Mouse (Mus musculus) forebrain, embryonic 16.5 days (tissue): ENCODE data around the gene Gm45716. TPM values are rescaled to one million over a fixed set of nuclear protein-coding genes. Genes with fewer than 3 reads are reported as not detected.
A peak's percentile ranks its signal among the peaks of the same experiment; 100 is the strongest.

Source experiments
- ATAC-seq: fragments of 200-750 bp; cut with Nextera tagmentation; 2 replicates; pipeline ENCODE4 v1.8.0; 2017; ENCODE audit warnings: mild to moderate bottlenecking, moderate library complexity
- H3K27ac ChIP-seq: fragments of 300-500 bp; sonication (generic); 2 replicates; pipeline ENCODE4 v1.5.1; 2014; ENCODE audit warnings: low read length, control low read depth
- H3K27me3 ChIP-seq: fragments of 300-500 bp; sonication (generic); replicated peaks from 2 replicates; pipeline ENCODE4 v1.6.1; 2014; ENCODE audit warnings: low read length; ENCODE audit not compliant: control insufficient read depth, insufficient read depth
- H3K36me3 ChIP-seq: fragments of 300-500 bp; sonication (generic); 2 replicates; pipeline ENCODE4 v1.6.1; 2014; ENCODE audit not compliant: control insufficient read depth, insufficient read depth
- H3K4me1 ChIP-seq: fragments of 300-500 bp; sonication (generic); replicated peaks from 2 replicates; pipeline ENCODE4 v1.6.1; 2014; ENCODE audit warnings: low read length; ENCODE audit not compliant: control insufficient read depth, insufficient read depth
- H3K4me2 ChIP-seq: fragments of 300-500 bp; sonication (generic); 2 replicates; pipeline ENCODE4 v1.6.1; 2014; ENCODE audit warnings: mild to moderate bottlenecking, low read length, control low read depth
- H3K4me3 ChIP-seq: fragments of 300-500 bp; sonication (generic); replicated peaks from 2 replicates; pipeline ENCODE4 v1.5.1; 2014; ENCODE audit warnings: mild to moderate bottlenecking, low read length, control low read depth
- H3K9ac ChIP-seq: fragments of 300-500 bp; sonication (generic); replicated peaks from 2 replicates; pipeline ENCODE4 v1.6.1; 2014; ENCODE audit warnings: low read depth, low read length, control low read depth
- H3K9me3 ChIP-seq: fragments of 300-500 bp; sonication (generic); 2 replicates; pipeline ENCODE4 v1.6.1; 2016; ENCODE audit warnings: low read length; ENCODE audit not compliant: control insufficient read depth
- WGBS: fragments of 180-500 bp; shearing (Covaris S2); extraction: QIAGEN DNeasy Blood & Tissue Kit; methylation state at CpG from one replicate; pipeline ENCODE4 v1.1.7; 2014; 5-methylcytosine and 5-hydroxymethylcytosine counted together
- polyA plus RNA-seq: library from polyadenylated mRNA; unstranded; fragments of >200 nt; fragmentation: Nextera tagmentation; extraction: Ambion mirVana; gene quantifications from 2 replicates; pipeline ENCODE4 v1.2.1, GENCODE M21; 2015

Gm45716 gene
- polyA plus RNA-seq, 1 experiment from 2014 or later = 18.0 TPM

- H3K27me3 ChIP-seq = no peaks in the 10 kb centered on the region
- H3K36me3 ChIP-seq = no peaks in the 10 kb centered on the region
- ATAC-seq = peak; percentile 98
- H3K9ac ChIP-seq = peak overlapping the region; percentile 49
- no peaks in the 10 kb centered on the region for H3K4me1 ChIP-seq
- H3K27ac ChIP-seq = no peak overlapping the region
- under 1% methylated on average over 7 of the region's 7 CpGs for WGBS
- H3K4me3 ChIP-seq = peak overlapping the region; percentile 36
- peak overlapping the region; percentile 51 for H3K4me2 ChIP-seq
- H3K9me3 ChIP-seq = no peaks in the 10 kb centered on the region
Observed at GRCm38 (mm10) chr11:90170014-90170320, 17.5 kb upstream of the Gm45716 start.

GRCm38 (mm10) chr11:90172331-90172730 is 15.2 kb upstream of the Gm45716 start:
- Histone ChIP-seq H3K9ac (no peak overlapping the region), H3K9me3 (no peaks in the 10 kb centered on the region), H3K4me3 (no peak overlapping the region), H3K27me3 (no peaks in the 10 kb centered on the region), H3K27ac (no peak overlapping the region), H3K4me1 (no peaks in the 10 kb centered on the region), H3K4me2 (no peak overlapping the region), H3K36me3 (no peaks in the 10 kb centered on the region)
- 79% methylated on average over 6 of the region's 6 CpGs for WGBS
- ATAC-seq = no peak

GRCm38 (mm10) chr11:90175634-90176300 is 11.7 kb upstream of the Gm45716 start:
- no peaks in the 10 kb centered on the region for H3K9me3 ChIP-seq
- H3K4me3 ChIP-seq = no peak overlapping the region
- H3K4me1 ChIP-seq = no peaks in the 10 kb centered on the region
- WGBS = 73% methylated on average over 14 of the region's 14 CpGs
- H3K27ac ChIP-seq = peak overlapping the region; percentile 10; the same call in 1 of the 2 replicates
- no peak overlapping the region for H3K4me2 ChIP-seq
- H3K27me3 ChIP-seq = no peaks in the 10 kb centered on the region
- peak; percentile 71 for ATAC-seq
- H3K9ac ChIP-seq = no peak overlapping the region
- no peaks in the 10 kb centered on the region for H3K36me3 ChIP-seq

GRCm38 (mm10) chr11:90177389-90177788 is 10.1 kb upstream of the Gm45716 start:
- Histone ChIP-seq H3K27me3 (no peaks in the 10 kb centered on the region), H3K4me2 (no peak overlapping the region), H3K9ac (no peak overlapping the region), H3K4me1 (no peaks in the 10 kb centered on the region), H3K27ac (no peak overlapping the region), H3K9me3 (no peaks in the 10 kb centered on the region), H3K36me3 (no peaks in the 10 kb centered on the region), H3K4me3 (no peak overlapping the region)
- no peak for ATAC-seq
- 93% methylated on average over 6 of the region's 6 CpGs for WGBS

- 29% methylated on average over 2 of the region's 2 CpGs for WGBS
- ATAC-seq = no peak
- no peaks in the 10 kb centered on the region for H3K27me3 ChIP-seq
Observed at GRCm38 (mm10) chr11:90183361-90183760, 4.1 kb upstream of the Gm45716 start.

GRCm38 (mm10) chr11:90184756-90185155 is 2.7 kb upstream of the Gm45716 start:
- 68% methylated on average over 4 of the region's 4 CpGs for WGBS

More at GRCm38 (mm10) chr11:90183361-90183760, 4.1 kb upstream of the Gm45716 start:
- H3K36me3 ChIP-seq = no peaks in the 10 kb centered on the region
- H3K27ac ChIP-seq = no peak overlapping the region
- no peak overlapping the region for H3K9ac ChIP-seq
- no peaks in the 10 kb centered on the region for H3K9me3 ChIP-seq
- H3K4me2 ChIP-seq = no peak overlapping the region
- no peaks in the 10 kb centered on the region for H3K4me1 ChIP-seq
- no peak overlapping the region for H3K4me3 ChIP-seq

GRCm38 (mm10) chr11:90190156-90190555 is 2.7 kb downstream of the Gm45716 start:
- Histone ChIP-seq H3K4me3 (no peak overlapping the region), H3K27me3 (no peaks in the 10 kb centered on the region), H3K27ac (no peak overlapping the region), H3K9me3 (no peaks in the 10 kb centered on the region), H3K4me1 (0 out of 2 replicates have a peak, but pooled peaks cover 3% of the 10 kb centered on the region), H3K4me2 (no peak overlapping the region), H3K9ac (no peak overlapping the region), H3K36me3 (no peaks in the 10 kb centered on the region)
- ATAC-seq = no peak
- WGBS = 87% methylated on average over 3 of the region's 3 CpGs

More at GRCm38 (mm10) chr11:90184756-90185155, 2.7 kb upstream of the Gm45716 start:
- H3K9me3 ChIP-seq = no peaks in the 10 kb centered on the region
- no peaks in the 10 kb centered on the region for H3K36me3 ChIP-seq
- H3K9ac ChIP-seq = no peak overlapping the region
- no peak overlapping the region for H3K4me3 ChIP-seq
- H3K27me3 ChIP-seq = no peaks in the 10 kb centered on the region
- H3K27ac ChIP-seq = no peak overlapping the region
- ATAC-seq = no peak
- H3K4me1 ChIP-seq = no peaks in the 10 kb centered on the region
- no peak overlapping the region for H3K4me2 ChIP-seq

- Histone ChIP-seq H3K4me2 (no peak overlapping the region), H3K27ac (no peak overlapping the region), H3K9me3 (no peaks in the 10 kb centered on the region), H3K4me1 (0 out of 2 replicates have a peak, but pooled peaks cover 5% of the 10 kb centered on the region), H3K4me3 (no peak overlapping the region), H3K9ac (no peak overlapping the region), H3K27me3 (no peaks in the 10 kb centered on the region), H3K36me3 (no peaks in the 10 kb centered on the region)
- 76% methylated on average over 1 of the region's 1 CpGs for WGBS
- no peak for ATAC-seq
Observed at GRCm38 (mm10) chr11:90194946-90195345, 7.5 kb downstream of the Gm45716 start.

- 0 out of 2 replicates have a peak, but pooled peaks cover 5% of the 10 kb centered on the region for H3K4me1 ChIP-seq
- H3K27ac ChIP-seq = no peak overlapping the region
- no peaks in the 10 kb centered on the region for H3K9me3 ChIP-seq
- no peak overlapping the region for H3K9ac ChIP-seq
- no peak overlapping the region for H3K4me3 ChIP-seq
- no peaks in the 10 kb centered on the region for H3K27me3 ChIP-seq
- H3K36me3 ChIP-seq = no peaks in the 10 kb centered on the region
- H3K4me2 ChIP-seq = no peak overlapping the region
- no peak for ATAC-seq
- 60% methylated on average over 11 of the region's 11 CpGs for WGBS
Observed at GRCm38 (mm10) chr11:90195756-90196520, 8.5 kb downstream of the Gm45716 start.
